Mouse (Mus musculus): Measurements from ENCODE around the gene Jade1. TPM values are rescaled to one million over a fixed set of nuclear protein-coding genes. Genes with fewer than 3 reads are reported as not detected.

Gene Jade1
- polyA plus RNA-seq (2014; fragmentation: Illumina TruSeq; extraction: RNeasy Lipid Tissue Mini Kit (QIAGEN cat#74804)): 62.5 TPM

DNA sequence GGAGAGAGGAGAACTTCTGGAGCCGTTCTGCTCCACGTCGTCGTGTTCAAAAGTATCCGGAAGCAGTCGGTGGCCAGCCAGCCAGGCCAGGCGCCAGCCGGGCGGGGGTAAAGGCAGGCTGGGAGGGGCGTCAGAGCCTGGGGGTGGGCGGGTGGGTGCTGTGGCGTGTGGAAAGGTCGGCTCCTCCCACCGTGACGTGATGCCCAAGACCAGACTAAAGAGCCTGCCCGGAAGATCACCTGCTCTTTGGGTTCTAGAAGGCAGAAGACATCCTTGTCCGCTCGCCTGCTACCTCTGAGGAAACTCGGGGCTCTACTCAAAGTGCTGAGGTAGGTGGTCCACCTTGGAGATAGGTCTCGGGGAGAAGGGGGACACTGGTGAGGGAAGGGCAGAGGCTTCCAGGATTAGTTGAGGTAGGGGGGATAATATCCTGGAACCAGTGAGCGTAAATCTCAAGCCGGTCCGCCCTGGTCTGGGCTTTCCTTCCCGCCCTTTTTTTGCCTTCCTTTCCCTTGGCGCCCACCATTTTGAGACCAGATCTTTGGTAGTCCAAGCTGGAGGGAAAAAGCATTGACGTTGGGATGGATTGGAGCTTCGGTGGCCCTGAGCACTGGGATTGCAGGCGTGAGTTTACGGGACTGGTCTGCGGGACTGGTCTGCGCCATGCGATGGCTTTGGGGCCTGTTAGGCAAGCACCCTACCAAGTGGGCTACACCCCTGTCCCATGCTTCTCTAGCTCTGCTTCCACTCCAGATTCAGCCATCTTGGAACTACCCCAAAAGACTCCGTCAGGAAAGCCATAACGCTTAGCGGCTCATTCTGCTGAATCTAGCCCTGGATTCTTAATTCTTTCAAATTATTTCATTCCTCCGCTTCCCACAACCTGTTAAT, at the start of gene Jade1:
Jade1 (plus strand) TSS at position 241 of the 891 bp plus-strand sequence.

Other genes with a start within 250 kb of the Jade1 start
- gene Sclt1, start 186.8 kb downstream of the Jade1 start, polyA plus RNA-seq (2014; fragmentation: Illumina TruSeq; extraction: RNeasy Lipid Tissue Mini Kit (QIAGEN cat#74804)): 42.5 TPM
- 37.9 TPM for gene D3Ertd751e, start 186.9 kb downstream of the Jade1 start, polyA plus RNA-seq (2014; fragmentation: Illumina TruSeq; extraction: RNeasy Lipid Tissue Mini Kit (QIAGEN cat#74804))

Measured in ovary, adult 10 weeks (tissue).